Mouse (Mus musculus) heart, postnatal 10 days (tissue): ENCODE measurements at regions not wholly inside any gene's neighbourhood (a gene's known extent, or its start where the extent isn't known, plus 50 kb on each side); places are given as distances from the start of the nearest gene placed in this dataset.

ENCODE experiments used
- DNase-seq, 2 experiments: peaks; one replicate each; pipeline ENCODE4 v3.0.0; 2021
- intact Hi-C: fragments of 180-260 bp; cut with DNase I; formaldehyde crosslinking; loops from one replicate; pipeline ENCODE4 v1.15.1; 2025

DNA sequence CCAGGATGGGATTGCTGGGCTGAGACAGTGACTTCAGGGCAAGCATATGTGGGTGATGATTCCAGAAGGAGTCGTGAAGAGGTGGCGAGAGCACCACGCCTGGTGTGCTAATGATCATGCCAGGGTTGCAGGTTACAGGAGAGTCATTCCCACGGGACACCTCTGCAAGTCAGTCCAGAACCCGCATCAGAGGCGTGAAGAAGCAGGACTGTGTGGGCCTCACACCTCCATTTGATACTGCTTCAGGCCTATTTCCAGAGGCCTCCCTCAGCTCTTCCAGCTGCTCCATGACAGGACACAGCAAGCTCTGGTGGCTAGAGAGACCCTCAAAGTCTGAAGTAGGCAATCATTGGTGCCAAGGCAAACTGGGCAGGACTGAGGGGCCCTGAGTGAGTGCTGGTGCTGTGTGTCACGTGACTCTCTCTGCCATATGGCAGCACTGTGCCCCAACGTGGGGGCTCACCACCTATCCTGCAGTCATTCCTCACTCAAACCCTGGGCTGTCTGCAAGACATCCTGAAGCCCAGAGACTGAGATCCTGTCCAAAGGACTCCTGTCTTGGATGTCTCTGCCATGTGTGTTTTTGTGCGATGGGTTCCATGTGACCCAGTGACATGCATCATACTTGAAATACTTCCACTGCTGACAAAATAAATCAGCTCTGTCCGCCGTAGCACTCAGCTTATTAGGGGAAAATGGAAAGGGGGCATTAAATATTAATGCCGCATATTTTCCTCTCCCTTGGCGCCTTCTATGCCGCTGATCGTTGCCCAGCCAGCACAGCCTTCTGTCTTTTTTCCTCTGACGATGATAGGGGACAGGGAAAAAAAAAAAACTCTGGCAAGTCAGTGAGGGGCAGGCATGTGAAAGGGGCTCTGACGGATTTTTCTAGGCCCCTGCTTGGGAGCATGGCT is 247.6 kb upstream of the Habp2 start:
- intact Hi-C loops: no loop called here

DNA sequence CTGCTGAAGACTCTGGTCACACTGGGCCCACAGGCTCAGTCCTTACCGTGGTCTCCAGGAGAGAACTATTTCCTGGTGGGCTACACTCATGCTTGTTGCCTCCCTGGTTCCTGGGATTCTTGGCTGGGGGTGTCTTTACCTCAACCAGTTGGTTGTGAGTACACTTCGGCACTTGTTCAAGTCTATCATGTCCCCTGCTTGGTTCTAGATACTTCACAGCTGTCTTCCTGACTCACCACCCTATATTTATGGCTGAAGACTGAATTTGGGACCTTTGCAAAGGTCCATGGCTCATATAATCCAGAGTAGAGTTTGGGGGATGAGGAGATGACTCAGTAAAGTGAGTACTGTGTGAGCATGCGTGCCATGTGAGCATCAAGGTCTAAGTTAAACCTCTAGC is 245.0 kb upstream of the Habp2 start:
- no peak for DNase-seq
- intact Hi-C loops: no loop called here

More for the DNA sequence above, 247.6 kb upstream of the Habp2 start:
- no peak for DNase-seq

DNA sequence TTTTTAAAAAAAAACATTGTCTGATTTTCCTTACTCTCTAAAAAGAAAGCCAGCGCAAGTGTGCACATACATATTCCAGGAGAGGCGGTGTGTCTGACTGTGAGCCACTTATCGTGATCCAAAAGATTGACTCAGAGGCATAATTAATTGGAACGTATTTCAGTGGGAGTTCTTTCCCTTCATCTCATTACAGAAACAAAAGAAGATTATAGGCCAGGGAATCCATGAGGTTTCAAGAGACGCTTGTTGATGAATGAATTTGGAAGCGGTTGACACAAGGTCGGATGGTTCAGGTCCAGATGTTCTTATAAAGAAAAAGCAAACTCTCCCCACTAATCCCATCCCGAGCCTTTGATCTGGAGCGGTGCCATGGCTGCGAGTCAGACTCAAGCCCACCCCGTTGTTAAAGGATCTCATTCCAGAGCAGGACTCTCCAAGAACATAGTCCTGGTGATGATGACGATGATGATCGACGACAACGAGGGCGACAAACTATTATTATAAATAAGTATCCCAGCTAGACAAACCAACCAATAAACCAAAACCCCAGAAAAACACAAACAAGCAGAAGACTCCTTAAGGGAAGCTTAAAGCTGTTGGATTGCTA is 240.1 kb upstream of the Habp2 start:
- DNase-seq: no peak
- intact Hi-C loops: no loop called here

DNA sequence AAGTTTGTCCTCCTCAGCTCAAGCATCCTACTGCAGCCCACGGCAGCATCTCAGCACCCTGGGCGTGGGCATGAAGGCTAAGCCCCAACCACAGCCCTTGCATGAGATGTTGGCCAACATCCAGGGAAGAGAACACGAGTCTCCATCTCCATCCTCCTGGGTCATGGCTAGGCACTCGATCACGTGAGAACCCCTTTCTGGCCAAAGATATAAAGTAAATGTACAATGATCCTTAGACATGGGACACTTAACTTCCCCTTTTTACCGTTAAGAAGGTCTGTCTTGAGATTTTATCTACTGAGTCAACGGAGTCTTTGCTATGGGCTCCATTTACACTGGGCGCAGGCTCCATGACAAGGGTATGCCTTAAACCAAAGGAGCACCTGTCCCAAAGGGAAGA is 232.8 kb upstream of the Habp2 start:
- DNase-seq: no peak
- intact Hi-C loops: no loop called here

DNA sequence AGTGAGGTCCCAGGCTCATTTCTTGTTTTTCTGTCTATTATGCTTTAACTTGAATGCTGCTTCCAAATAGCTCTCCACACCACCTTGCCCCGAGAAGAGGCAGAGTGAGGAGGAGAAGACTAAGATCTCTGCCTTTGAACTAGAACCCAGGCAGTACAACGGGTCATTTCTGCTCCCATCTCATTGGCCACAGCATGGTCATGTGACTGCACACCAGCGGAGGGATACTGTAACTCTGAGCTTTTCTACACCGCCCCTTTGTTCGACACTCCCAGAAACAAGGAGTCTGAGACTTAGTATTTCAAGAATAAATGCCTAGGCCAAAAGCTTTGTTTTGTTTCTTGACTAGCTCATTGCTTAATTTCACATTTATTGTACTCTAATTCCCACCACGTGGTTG is 230.5 kb upstream of the Habp2 start:
- intact Hi-C loops: no loop called here
- DNase-seq: no peak

DNA sequence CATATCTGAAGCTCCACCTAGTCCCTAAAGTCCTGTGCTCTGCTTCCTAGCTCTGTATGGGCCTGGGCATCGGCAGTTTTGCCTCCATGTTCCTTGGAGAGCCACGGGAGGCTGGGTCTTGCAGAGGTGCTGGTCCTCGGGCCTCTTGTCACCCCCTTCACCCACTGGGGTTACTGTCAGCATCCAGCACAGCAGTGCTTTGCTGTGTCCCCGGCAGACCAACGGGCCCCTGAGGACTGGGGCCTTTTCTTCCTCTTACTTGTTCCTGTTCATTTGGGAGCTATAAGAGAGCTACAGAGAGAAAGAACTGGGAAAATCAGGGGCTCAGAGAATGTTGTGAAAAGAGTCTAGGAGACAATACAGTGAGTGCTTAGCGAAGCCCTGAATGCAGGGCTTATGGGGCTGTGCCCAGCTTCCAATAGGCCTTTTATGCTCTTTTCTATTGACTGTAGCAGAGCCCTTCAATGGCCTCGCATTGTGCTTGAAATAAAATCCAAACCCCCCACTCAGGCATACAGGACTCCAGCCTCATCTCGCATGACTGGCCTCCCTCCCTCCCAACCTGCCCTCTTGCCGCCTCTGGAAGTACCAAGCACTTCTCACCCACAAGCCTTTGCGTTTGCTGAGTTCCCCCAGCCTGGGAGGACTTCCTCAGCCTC is 224.9 kb upstream of the Habp2 start:
- DNase-seq: no peak
- intact Hi-C loops: no loop called here

GRCm38 (mm10) chr19:56063099-56063498 is 223.8 kb upstream of the Habp2 start:
- intact Hi-C loops: no loop called here
- DNase-seq: no peak

- intact Hi-C loops: no loop called here
- DNase-seq: no peak
Measured at GRCm38 (mm10) chr19:56065730-56066129, 221.2 kb upstream of the Habp2 start.

DNA sequence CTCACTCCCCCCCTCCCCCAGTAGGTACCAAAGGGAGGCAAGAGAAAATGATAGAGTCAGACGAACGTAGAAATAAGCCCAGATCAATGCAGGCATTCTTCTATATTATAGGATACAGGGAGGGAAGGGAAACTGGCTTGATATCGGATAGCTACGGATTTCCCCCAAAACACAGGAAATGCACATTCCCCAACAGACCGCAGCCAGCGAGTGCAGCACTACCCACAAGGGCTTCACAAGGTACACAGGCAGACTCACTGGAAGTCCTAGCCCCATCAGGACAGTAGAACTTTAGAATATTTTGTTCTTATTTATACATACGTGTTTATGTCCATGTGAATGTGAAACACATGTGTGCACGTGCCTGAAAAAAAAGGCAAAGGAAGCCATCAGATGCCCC is 218.8 kb upstream of the Habp2 start:
- intact Hi-C loops: no loop called here
- no peak for DNase-seq

GRCm38 (mm10) chr19:56068854-56069253 is 218.1 kb upstream of the Habp2 start:
- intact Hi-C loops: no loop called here

GRCm38 (mm10) chr19:56069266-56069665 is 217.7 kb upstream of the Habp2 start:
- peak; percentile 3 to 15 for DNase-seq
- intact Hi-C loops: no loop called here

More at GRCm38 (mm10) chr19:56068854-56069253, 218.1 kb upstream of the Habp2 start:
- DNase-seq: peak; percentile 5 to 10

- intact Hi-C loops: no loop called here
- no peak for DNase-seq
Measured at GRCm38 (mm10) chr19:56071340-56071739, 215.6 kb upstream of the Habp2 start.

GRCm38 (mm10) chr19:56076128-56076527 is 210.8 kb upstream of the Habp2 start:
- intact Hi-C loops: no loop called here
- no peak for DNase-seq

DNA sequence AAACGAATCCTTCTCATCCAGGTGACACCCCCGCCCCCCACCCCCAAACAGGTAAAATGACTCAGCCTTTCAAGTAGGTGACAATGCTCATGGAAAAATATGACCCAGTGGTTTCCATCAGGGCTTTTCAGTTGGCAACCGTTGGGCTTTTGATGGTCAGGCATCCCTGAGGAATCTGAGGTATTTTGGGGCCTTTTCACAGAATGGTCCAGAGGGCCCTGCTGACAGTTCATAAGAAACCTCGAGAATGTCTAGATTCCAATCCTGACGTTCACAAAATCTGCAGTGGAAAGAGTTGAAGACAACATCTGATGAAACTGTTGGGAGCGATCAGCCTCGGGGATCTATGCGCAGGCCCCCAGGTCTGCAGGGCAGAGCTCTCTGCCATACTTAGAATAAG is 209.4 kb upstream of the Habp2 start:
- intact Hi-C loops: no loop called here
- DNase-seq: no peak

DNA sequence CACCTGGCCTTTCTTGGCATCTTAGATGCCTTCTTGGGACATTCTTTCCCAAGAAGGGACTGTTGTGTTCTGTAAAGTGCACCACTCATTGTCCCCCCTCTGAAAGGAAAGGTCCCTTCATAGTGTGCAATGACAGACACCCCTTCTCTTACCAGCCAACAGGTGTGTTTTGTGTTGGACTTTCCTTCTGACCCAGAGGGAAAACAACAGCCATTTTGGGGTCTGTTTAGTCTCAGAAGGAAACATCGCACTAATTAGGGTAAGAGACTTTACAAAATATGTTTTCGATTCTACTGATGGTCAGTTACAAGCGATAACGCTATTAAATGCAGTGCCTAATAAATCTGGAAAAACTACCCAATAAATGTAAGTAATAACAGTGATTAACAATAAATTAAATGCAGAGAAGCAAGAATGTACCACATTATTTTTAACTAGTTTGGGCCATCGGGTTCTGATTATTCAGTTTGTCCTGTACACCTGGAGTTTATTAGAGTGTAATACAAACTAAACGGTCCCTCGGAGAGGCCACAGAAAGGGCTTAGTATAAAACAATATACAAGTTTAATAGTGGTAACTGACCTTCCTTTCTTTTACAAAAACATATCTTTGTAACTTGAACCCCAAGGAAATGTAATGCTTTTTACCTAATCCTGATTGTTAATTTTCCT is 200.4 kb upstream of the Habp2 start:
- intact Hi-C loops: no loop called here
- no peak for DNase-seq

- intact Hi-C loops: no loop called here
- DNase-seq: no peak
Measured at GRCm38 (mm10) chr19:56087127-56087526, 199.8 kb upstream of the Habp2 start.

- DNase-seq: no peak
Measured at GRCm38 (mm10) chr19:56089795-56090375, 197.1 kb upstream of the Habp2 start.

DNA sequence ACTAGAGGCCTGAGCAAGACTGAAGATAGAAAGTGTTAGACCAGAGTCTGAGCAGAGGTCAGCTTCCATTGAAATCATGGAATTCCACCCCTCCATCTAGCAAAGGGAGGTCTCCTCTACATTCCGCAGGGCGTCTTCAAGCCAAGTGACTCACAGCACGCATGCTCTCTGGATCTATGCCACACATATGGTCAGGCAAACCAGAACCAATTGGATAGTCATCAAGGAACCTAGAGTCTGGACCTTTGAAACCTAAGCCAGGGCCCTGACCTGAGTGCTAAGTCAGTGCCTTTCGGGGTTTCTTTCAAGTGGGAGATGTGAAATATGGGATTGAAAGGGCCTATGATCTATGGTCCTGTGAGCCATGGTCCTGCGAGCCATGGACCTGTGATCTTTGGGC is 195.4 kb upstream of the Habp2 start:
- intact Hi-C loops: no loop called here
- no peak for DNase-seq

More at GRCm38 (mm10) chr19:56089795-56090375, 197.1 kb upstream of the Habp2 start:
- intact Hi-C loops: no loop called here

DNA sequence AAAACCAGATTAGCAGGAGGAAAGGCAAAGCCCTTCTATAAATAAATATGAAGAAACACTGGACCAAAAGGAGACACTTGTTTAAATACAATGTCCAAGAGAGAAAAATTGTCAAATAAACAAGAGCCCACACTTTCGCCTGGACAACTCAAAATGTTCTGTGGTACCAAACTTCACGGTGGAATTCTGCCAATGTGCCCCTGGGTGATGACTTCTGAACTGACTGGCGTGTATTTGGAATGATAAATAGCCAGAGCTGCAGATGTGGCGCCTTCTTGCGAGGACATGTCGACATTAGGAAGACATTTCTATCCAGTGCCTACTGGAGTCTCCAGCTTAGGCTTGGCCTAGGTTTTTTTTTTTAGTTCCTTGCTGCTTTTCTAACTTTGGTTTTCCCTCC is 191.1 kb upstream of the Habp2 start:
- DNase-seq: no peak
- intact Hi-C loops: no loop called here

DNA sequence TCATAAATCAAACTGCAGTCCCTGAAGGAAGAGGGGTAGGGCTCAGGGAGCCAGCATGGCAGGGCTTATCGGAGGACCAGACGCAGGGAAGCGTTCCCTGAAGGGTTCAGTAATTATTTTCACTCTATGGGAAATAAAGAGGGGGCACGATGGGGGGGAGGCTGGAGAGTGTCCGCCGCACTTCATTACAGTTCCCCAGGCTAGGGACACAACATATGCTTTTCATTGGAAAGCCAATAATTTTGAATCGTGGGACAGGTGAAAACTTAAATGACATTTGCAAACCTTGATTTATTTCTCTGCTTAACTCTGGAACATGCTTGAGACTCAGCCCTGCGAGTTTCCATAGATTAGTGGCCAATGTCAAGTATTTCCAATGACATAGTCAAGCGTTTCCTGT is 187.2 kb upstream of the Habp2 start:
- intact Hi-C loops: no loop called here
- DNase-seq: no peak
